Mouse (Mus musculus): ENCODE results near the gene Vav2.

GRCm38 (mm10) chr2:27355684-27356083 is 71.1 kb downstream of the Vav2 start:
- TF ChIP-seq EP300 (IDR thresholded peaks at IDR 0.05; ENCODE audit: insufficient read depth, low read depth, low read length) = no peak
- TF ChIP-seq CTCF (IDR thresholded peaks at IDR 0.05) = no peak
